Mouse (Mus musculus) neural tube, embryonic 14.5 days (tissue): Measurements from ENCODE around the gene Lamtor1. TPM values are rescaled to one million over a fixed set of nuclear protein-coding genes. Genes with fewer than 3 reads are reported as not detected.
"Not testable (repeated sequence)": the region's sequence is repeated elsewhere in the genome, so short reads cannot be mapped to it uniquely, and the experiment has no call there.

Experiments
- ATAC-seq: fragments of 200-750 bp; cut with Nextera tagmentation; 2 replicates; pipeline ENCODE4 v1.8.0; 2017; ENCODE audit warnings: low read depth, mild to moderate bottlenecking, moderate TSS enrichment, moderate library complexity
- H3K27ac ChIP-seq: fragments of 300-500 bp; sonication (generic); 2 replicates; pipeline ENCODE4 v1.5.1; 2014; ENCODE audit warnings: low read depth, mild to moderate bottlenecking, control low read depth, low read length, moderate library complexity, mixed read lengths
- H3K27me3 ChIP-seq: fragments of 300-500 bp; sonication (generic); 2 replicates; pipeline ENCODE4 v1.6.1; 2014; ENCODE audit warnings: low read length; ENCODE audit not compliant: control insufficient read depth, insufficient read depth
- H3K36me3 ChIP-seq: fragments of 300-500 bp; sonication (generic); 2 replicates; pipeline ENCODE4 v1.6.1; 2014; ENCODE audit warnings: low read length, mixed read lengths; ENCODE audit not compliant: control insufficient read depth, insufficient read depth
- H3K4me1 ChIP-seq: fragments of 300-500 bp; sonication (generic); 2 replicates; pipeline ENCODE4 v1.6.1; 2014; ENCODE audit warnings: low read length; ENCODE audit not compliant: control insufficient read depth, insufficient read depth
- H3K4me2 ChIP-seq: fragments of 300-500 bp; sonication (generic); 2 replicates; pipeline ENCODE4 v1.6.1; 2014; ENCODE audit warnings: mild to moderate bottlenecking, low read depth, low read length, control low read depth
- H3K4me3 ChIP-seq: fragments of 300-500 bp; sonication (generic); 2 replicates; pipeline ENCODE4 v1.5.1; 2014; ENCODE audit warnings: low read depth, low read length, control low read depth, mixed read lengths
- H3K9ac ChIP-seq: fragments of 300-500 bp; sonication (generic); replicated peaks from 2 replicates; pipeline ENCODE4 v1.6.1; 2014; ENCODE audit warnings: low read depth, mild to moderate bottlenecking, control low read depth, low read length, mixed read lengths
- H3K9me3 ChIP-seq: fragments of 300-500 bp; sonication (generic); 2 replicates; pipeline ENCODE4 v1.6.1; 2016; ENCODE audit warnings: low read length; ENCODE audit not compliant: control insufficient read depth
- WGBS: fragments of 180-500 bp; shearing (Covaris S2); extraction: QIAGEN DNeasy Blood & Tissue Kit; methylation state at CpG from one replicate; pipeline ENCODE4 v1.1.7; 2014; 5-methylcytosine and 5-hydroxymethylcytosine counted together
- polyA plus RNA-seq: library from polyadenylated mRNA; unstranded; fragments of >200 nt; fragmentation: Nextera tagmentation; extraction: Ambion mirVana; gene quantifications from 2 replicates; pipeline ENCODE4 v1.2.1, GENCODE M21; 2014

Gene Lamtor1
- polyA plus RNA-seq, 1 experiment from 2014 or later, result 147 TPM

DNA sequence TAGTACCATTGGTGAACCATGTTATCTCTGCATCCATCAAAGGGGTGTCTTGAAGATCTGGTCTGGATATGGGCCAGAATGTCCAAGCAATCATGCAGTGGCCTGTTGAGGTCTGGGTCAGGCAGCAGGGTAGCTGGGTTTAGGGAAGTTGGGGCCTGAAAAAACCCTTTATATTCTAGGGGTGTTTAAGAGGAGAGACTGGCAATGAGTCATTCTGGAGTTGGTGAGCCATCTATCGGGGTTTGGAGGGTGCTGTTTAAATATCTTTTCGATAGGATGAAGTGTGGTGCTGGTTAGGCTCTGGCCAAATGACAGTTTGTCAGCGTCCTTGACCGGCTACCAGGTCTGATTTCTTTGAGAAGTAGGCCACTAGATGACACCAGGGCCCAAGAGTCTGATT is 30.3 kb downstream of the Lamtor1 start:
- H3K4me1 ChIP-seq, result peaks cover 16% of the 10 kb centered on the region; the same call in 1 of the 2 replicates
- no peak overlapping the region for H3K4me2 ChIP-seq
- no peak overlapping the region for H3K9ac ChIP-seq
- H3K27me3 ChIP-seq, result no peaks in the 10 kb centered on the region
- WGBS, result over 99% methylated on average over 4 of the region's 4 CpGs
- H3K9me3 ChIP-seq, result no peaks in the 10 kb centered on the region
- H3K36me3 ChIP-seq, result no peaks in the 10 kb centered on the region
- no peak overlapping the region for H3K27ac ChIP-seq
- ATAC-seq, result no peak
- no peak overlapping the region for H3K4me3 ChIP-seq

DNA sequence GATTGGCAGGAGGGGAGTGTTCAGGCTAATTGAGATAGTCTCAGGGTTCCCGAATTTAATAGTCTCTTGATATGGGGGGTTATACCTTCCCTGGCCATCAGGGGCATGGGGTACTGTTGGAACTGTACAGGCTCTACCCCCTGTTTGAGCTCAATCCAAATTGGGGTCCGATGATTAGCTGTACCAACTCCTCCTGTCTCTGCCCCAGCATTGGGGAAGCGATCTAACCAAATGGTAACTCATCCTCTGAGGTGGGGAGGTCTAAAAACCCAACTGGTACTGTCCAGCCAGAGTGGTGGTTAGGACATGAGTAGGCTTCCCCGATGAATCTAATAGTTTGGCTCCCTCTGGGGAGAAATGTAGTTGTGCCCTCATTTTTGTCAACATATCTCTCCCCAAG is 31.3 kb downstream of the Lamtor1 start:
- Histone ChIP-seq H3K4me3 (no peak overlapping the region), H3K9me3 (no peaks in the 10 kb centered on the region), H3K4me1 (peaks cover 16% of the 10 kb centered on the region; the same call in 1 of the 2 replicates), H3K36me3 (no peaks in the 10 kb centered on the region), H3K4me2 (no peak overlapping the region), H3K27me3 (no peaks in the 10 kb centered on the region), H3K27ac (no peak overlapping the region), H3K9ac (no peak overlapping the region)
- WGBS, result 97% methylated on average over 4 of the region's 4 CpGs
- ATAC-seq, result no peak

DNA sequence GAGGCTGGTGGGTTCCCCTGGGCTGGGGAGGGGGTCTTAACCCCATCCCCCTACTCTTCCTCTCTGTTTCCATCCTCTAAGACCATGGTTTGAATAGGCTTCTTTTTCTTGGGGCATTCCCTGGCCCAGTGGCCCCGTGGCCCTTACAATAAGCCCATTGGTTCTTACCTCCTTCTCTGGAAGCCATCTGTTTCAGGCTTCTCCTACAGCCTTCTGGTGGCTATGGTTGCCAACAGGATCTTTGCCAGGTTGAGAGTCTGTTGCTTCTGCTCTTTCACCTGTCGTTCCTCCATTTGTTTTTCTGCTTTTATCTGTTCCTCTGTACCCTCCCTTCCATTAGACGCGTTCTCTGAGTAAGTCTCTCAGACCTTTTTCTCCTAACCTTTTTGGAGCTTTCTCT is 31.9 kb downstream of the Lamtor1 start:
- 96% methylated on average over 4 of the region's 4 CpGs for WGBS
- no peak overlapping the region for H3K27ac ChIP-seq
- H3K4me1 ChIP-seq, result peaks cover 16% of the 10 kb centered on the region; the same call in 1 of the 2 replicates
- no peak overlapping the region for H3K4me2 ChIP-seq
- H3K4me3 ChIP-seq, result no peak overlapping the region
- H3K27me3 ChIP-seq, result no peaks in the 10 kb centered on the region
- no peaks in the 10 kb centered on the region for H3K36me3 ChIP-seq
- no peaks in the 10 kb centered on the region for H3K9me3 ChIP-seq
- no peak overlapping the region for H3K9ac ChIP-seq
- ATAC-seq, result no peak

DNA sequence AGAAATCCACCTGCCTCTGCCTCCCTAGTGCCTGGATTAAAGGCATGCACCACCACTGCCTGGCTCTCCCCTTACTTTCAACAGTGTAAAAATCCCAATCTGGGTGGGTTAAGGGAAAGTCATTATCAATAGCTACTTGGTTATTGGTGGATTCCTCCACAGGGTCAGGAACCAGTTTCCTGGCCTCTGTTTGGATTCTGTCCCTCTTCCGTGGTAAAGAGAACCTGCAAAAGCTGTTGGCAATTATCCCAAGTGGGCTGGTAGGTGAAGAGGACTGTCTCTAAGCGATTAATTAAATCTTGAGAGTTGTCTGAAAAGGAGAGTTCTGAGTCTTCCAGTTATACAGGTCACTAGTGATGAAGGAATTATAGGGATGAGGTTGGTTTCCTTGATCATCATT is 32.6 kb downstream of the Lamtor1 start:
- Histone ChIP-seq H3K27ac (no peak overlapping the region), H3K4me1 (peaks cover 11% of the 10 kb centered on the region; the same call in 1 of the 2 replicates), H3K4me2 (no peak overlapping the region), H3K9ac (no peak overlapping the region), H3K4me3 (no peak overlapping the region), H3K27me3 (no peaks in the 10 kb centered on the region), H3K9me3 (no peaks in the 10 kb centered on the region), H3K36me3 (no peaks in the 10 kb centered on the region)
- WGBS, result 90% methylated on average over 2 of the region's 2 CpGs
- no peak for ATAC-seq

DNA sequence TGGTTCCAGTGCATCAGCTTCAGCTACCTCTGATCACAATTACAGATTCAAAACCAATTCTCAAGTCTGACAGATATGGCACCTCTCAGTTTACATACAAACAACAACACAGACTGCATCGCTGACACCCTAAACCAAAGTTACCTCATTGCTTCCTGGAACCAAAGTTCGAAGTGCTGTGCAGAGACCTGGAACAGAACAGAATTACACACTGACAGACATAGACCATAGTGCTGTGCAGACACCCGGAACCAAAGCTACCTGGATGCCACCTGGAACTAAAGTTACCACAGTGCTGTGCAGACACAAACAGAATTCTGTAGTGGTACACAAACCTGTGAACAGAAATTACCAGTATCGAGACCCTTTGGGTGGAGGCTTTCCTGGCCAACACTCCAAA is 34.1 kb downstream of the Lamtor1 start:
- Histone ChIP-seq H3K27me3 (no peaks in the 10 kb centered on the region), H3K36me3 (no peaks in the 10 kb centered on the region), H3K4me1 (peaks cover 7% of the 10 kb centered on the region; the same call in 1 of the 2 replicates), H3K27ac (no peak overlapping the region), H3K9ac (no peak overlapping the region), H3K9me3 (no peaks in the 10 kb centered on the region), H3K4me3 (no peak overlapping the region), H3K4me2 (no peak overlapping the region)
- no peak for ATAC-seq
- WGBS, result 96% methylated on average over 4 of the region's 4 CpGs

DNA sequence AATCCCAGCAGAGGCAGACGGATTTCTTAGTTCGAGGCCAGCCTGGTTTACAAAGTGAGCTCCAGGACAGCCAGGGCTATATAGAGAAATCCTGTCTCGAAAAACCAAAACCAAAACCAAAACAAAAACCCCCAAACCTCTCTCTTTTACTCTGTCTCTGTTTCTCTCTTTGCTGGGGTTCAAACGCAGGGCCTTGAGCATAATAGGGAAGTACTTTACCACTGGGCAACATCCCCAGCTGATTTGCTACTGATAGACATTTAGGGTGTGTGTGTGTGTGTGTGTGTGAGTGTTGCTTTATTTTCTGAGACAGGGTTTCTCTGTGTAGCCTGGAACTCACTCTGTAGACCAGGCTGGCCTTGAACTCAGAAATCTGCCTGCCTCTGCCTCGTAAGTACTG is 43.3 kb downstream of the Lamtor1 start:
- not testable (repeated sequence) for H3K27me3 ChIP-seq, ATAC-seq, H3K27ac ChIP-seq, H3K36me3 ChIP-seq, H3K4me2 ChIP-seq, H3K4me3 ChIP-seq, H3K9ac ChIP-seq, H3K9me3 ChIP-seq, H3K4me1 ChIP-seq
- 97% methylated on average over 5 of the region's 5 CpGs for WGBS

DNA sequence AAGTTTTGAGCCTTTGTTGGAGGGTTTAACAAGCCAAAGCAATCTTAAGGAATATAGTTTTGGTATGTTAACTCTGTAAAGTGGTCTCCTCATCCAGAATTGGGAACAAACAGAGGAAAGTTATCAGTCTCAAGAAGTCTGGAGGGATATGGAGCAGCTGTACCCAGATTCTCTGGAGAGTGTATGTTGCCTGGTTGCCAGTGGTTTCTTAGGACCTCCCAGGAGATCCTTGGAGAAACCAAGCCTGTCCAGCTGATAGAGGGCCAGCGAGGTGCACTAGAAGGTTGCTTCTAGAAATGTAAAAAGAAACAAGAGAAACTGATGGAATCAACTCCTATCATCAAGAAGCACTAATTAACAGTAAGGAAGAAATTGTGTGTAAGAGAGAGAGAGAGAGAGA is 45.9 kb downstream of the Lamtor1 start:
- H3K4me3 ChIP-seq, result no peak overlapping the region
- H3K4me2 ChIP-seq, result no peak overlapping the region
- no peaks in the 10 kb centered on the region for H3K27me3 ChIP-seq
- WGBS, result 74% methylated on average over 1 of the region's 1 CpGs
- no peak for ATAC-seq
- no peaks in the 10 kb centered on the region for H3K4me1 ChIP-seq
- H3K9me3 ChIP-seq, result no peaks in the 10 kb centered on the region
- no peak overlapping the region for H3K9ac ChIP-seq
- no peak overlapping the region for H3K27ac ChIP-seq
- no peaks in the 10 kb centered on the region for H3K36me3 ChIP-seq

DNA sequence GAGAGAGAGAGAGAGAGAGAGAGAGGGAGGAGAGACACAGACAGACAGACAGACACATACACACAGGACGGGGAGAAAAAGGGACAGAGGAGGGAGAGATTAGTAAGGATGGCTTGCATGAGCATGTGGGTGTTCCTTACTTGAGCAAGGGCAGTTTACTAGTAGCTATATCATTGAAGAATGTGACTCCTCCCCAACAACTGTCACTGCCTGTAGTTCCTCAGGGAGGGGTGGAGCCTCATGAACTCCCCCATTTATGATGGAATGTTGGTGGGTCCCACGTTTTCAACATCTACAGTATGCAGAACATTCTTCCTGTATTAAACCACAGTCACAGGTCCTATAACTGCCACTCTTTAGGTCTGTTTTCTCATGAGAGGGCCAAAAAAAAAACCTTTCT is 46.4 kb downstream of the Lamtor1 start:
- Histone ChIP-seq H3K4me1 (no peaks in the 10 kb centered on the region), H3K36me3 (no peaks in the 10 kb centered on the region), H3K9me3 (no peaks in the 10 kb centered on the region), H3K4me3 (no peak overlapping the region), H3K27ac (no peak overlapping the region), H3K4me2 (no peak overlapping the region), H3K27me3 (no peaks in the 10 kb centered on the region), H3K9ac (no peak overlapping the region)
- WGBS, result 71% methylated on average over 2 of the region's 2 CpGs
- ATAC-seq, result no peak

DNA sequence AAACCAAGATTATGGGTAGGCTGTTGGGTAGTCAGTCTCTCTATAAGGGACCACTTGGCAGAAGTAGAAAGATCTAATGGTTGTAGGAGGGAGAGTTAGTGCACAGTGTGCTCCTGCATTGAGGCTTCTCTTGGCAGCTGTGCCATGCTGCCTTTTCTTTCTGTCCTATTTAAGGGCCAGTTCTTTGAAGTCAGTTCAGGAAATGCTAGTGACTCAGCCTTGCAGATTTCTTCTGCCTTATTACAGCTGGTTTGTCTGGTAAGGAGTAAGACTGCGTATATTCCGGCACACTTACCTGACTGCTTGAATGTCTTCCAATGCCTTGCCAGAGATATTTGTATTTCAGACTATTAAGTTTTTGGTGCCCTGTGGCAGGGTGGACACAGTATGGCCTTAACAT is 48.5 kb downstream of the Lamtor1 start:
- H3K9me3 ChIP-seq, result no peaks in the 10 kb centered on the region
- H3K27me3 ChIP-seq, result no peaks in the 10 kb centered on the region
- no peak for ATAC-seq
- H3K4me3 ChIP-seq, result no peak overlapping the region
- no peaks in the 10 kb centered on the region for H3K36me3 ChIP-seq
- H3K4me1 ChIP-seq, result no peaks in the 10 kb centered on the region
- no peak overlapping the region for H3K4me2 ChIP-seq
- WGBS, result 88% methylated on average over 2 of the region's 2 CpGs
- no peak overlapping the region for H3K27ac ChIP-seq
- no peak overlapping the region for H3K9ac ChIP-seq

DNA sequence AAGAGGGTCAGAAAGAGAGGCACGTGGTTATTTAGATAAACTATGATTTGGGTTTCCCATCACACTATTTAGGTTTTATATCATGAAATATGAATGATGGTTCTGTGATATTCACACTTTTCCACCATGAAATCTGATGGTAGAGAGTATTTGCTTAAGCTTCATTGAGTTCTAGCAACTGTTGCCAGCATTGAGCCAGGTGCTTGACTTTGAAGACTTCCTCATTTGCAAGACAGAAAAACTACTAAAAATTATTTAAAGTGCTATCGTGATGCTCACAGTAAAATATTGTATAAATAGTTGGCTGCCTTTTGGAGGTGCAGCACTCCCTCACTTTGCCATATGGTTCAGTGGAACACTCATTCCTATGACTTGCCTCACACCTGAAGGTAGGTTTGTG is 49.6 kb downstream of the Lamtor1 start:
- WGBS, result 97% methylated on average over 2 of the region's 2 CpGs
- Histone ChIP-seq H3K9me3 (no peaks in the 10 kb centered on the region), H3K27ac (no peak overlapping the region), H3K4me2 (no peak overlapping the region), H3K9ac (no peak overlapping the region), H3K36me3 (no peaks in the 10 kb centered on the region), H3K4me3 (no peak overlapping the region), H3K4me1 (no peaks in the 10 kb centered on the region), H3K27me3 (no peaks in the 10 kb centered on the region)
- no peak for ATAC-seq
